Mouse (Mus musculus) brain, adult 2 months (tissue): ENCODE results near the gene Dlgap1.

Experiments
- DNase-seq: peaks from one replicate; pipeline ENCODE4 v3.0.0; 2011; ENCODE audit warnings: low read depth, low spot score

The Dlgap1 gene

GRCm38 (mm10) chr17:70754638-70755037 lies 785.8 kb downstream of the Dlgap1 start:
- no peak for DNase-seq

- peak; percentile 87 for DNase-seq
These were observed 786.3 kb downstream of the Dlgap1 start for GRCm38 (mm10) chr17:70755039-70755668.

- DNase-seq, result peak; percentile 27
These were observed 786.9 kb downstream of the Dlgap1 start for GRCm38 (mm10) chr17:70755669-70756263.

GRCm38 (mm10) chr17:70762001-70762400 lies 793.1 kb downstream of the Dlgap1 start:
- DNase-seq, result no peak

- no peak for DNase-seq
These were observed 793.8 kb downstream of the Dlgap1 start for GRCm38 (mm10) chr17:70762634-70763033.

- DNase-seq, result no peak
These were observed 796.5 kb downstream of the Dlgap1 start for GRCm38 (mm10) chr17:70765337-70765736.

- DNase-seq, result no peak
These were observed 797.1 kb downstream of the Dlgap1 start for GRCm38 (mm10) chr17:70765976-70766375.

- DNase-seq, result no peak
These were observed 803.4 kb downstream of the Dlgap1 start for GRCm38 (mm10) chr17:70772120-70772899.

GRCm38 (mm10) chr17:70779770-70780169 lies 810.9 kb downstream of the Dlgap1 start:
- DNase-seq, result no peak

GRCm38 (mm10) chr17:70780726-70781689 lies 812.1 kb downstream of the Dlgap1 start:
- DNase-seq, result no peak

GRCm38 (mm10) chr17:70783273-70783672 lies 814.4 kb downstream of the Dlgap1 start:
- DNase-seq, result no peak

- DNase-seq, result no peak
These were observed 818.5 kb downstream of the Dlgap1 start for GRCm38 (mm10) chr17:70787366-70787765.

GRCm38 (mm10) chr17:70790801-70791200 lies 821.9 kb downstream of the Dlgap1 start:
- DNase-seq, result no peak

GRCm38 (mm10) chr17:70791596-70792275 lies 822.9 kb downstream of the Dlgap1 start:
- DNase-seq, result peak; percentile 73

GRCm38 (mm10) chr17:70794291-70794690 lies 825.4 kb downstream of the Dlgap1 start:
- DNase-seq, result peak; percentile 74

GRCm38 (mm10) chr17:70794722-70795121 lies 825.8 kb downstream of the Dlgap1 start:
- DNase-seq, result no peak

- no peak for DNase-seq
These were observed 826.3 kb downstream of the Dlgap1 start for GRCm38 (mm10) chr17:70795196-70795595.

- no peak for DNase-seq
These were observed 828.3 kb downstream of the Dlgap1 start for GRCm38 (mm10) chr17:70796940-70797772.

GRCm38 (mm10) chr17:70797773-70798045 lies 828.8 kb downstream of the Dlgap1 start:
- no peak for DNase-seq

- peak; percentile 71 for DNase-seq
These were observed 830.4 kb downstream of the Dlgap1 start for GRCm38 (mm10) chr17:70799266-70799665.
